Mouse (Mus musculus): ENCODE results near the gene Wdr43.

The Wdr43 gene

GRCm38 (mm10) chr17:71705113-71705512 is 89.4 kb downstream of the Wdr43 start:
- no peak for DNase-seq (ENCODE audit: low spot score in 2 of 2)

DNA sequence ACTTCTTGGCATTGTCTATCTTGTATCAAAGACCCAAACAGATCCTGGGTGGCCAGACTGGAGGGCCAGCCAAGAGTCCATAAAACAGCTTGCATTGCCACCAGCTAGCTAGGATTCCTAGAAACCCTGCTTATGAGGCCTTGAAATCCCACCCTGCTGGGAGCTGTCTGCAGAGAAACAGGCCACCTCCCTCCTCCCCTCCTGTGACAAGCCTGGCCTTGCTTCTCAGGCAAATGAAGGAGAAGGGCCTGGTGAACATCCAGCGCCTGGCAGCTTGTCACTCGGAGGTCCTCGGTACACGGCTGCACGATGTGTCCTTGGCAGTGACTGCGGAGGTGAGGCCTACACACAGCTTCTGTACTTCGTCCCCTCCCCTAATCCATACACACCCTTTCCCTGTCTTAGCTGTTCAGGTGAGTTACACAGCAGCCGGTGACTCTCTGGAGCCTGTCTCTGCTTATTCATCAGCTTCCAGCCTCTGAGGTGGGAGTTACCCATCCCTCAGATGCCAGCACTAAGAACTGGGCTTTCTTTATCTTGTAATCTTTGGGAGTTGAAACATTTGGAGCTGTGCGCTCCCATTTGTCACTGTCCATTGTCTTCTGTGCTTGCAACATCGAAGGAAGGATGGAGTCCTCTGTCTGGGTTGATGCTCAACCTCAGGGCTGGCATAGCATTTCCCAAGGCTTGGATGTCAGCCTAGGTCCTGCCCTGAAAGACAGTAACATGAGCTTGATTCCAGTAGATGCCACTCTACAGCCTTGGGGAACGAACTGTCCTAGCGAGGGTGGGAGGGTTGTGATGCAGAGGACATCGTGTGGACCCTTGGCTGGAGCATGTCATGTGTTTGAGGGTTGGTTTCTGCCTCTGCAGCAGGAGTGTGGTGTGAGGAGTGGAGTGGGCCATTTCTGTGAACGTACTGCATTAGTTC is 90.1 kb downstream of the Wdr43 start:
- no peak for DNase-seq (ENCODE audit: low spot score in 2 of 2)

- no peak for DNase-seq (ENCODE audit: low spot score in 2 of 2)
Measured at GRCm38 (mm10) chr17:71707715-71708114, 92.0 kb downstream of the Wdr43 start.
